Mouse (Mus musculus) layer of hippocampus, adult 9-10 months (tissue): ENCODE data around the gene Sel1l.

Source experiments
- DNase-seq: peaks from one replicate; pipeline ENCODE4 v3.0.0; 2022; ENCODE audit warnings: low spot score

Sel1l gene

DNA sequence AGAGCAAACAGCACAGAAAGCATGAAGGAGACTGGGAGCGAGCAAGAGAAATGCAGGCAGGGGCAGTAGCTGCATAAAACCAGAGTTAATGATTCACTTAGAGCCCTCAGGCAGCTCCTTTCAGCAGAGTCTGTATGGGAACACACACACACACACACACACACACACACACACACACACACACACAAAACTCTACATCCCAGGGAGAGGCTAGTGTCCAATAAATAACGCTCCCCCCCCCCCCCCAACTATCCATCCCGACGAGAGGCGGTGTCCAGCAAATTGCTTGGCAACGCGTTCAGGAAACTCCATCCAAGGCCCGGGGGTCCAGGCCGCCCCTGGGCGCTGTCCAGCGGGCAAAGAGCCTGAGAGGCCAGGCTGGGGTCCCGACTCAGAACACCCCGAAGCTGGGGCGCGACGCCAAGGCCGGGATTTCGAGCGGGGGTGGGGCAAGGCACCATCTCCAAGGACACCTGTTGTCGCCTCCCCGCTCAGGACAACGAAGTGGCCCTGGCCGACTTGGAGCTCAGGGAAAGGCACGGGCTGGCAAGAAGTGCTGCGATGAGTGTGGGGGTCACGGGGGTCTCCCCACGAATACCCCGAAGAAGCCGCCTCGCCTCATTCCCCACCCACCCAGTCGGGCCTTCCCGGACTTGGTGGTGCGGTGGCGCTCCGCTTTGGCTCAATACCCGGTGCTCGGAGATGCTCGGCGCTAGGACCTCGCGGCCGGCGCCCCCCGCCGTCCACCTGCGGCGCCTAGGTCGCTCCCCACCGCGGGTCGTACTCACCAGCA lies 70.5 kb downstream of the Sel1l start:
- DNase-seq, result no peak

DNA sequence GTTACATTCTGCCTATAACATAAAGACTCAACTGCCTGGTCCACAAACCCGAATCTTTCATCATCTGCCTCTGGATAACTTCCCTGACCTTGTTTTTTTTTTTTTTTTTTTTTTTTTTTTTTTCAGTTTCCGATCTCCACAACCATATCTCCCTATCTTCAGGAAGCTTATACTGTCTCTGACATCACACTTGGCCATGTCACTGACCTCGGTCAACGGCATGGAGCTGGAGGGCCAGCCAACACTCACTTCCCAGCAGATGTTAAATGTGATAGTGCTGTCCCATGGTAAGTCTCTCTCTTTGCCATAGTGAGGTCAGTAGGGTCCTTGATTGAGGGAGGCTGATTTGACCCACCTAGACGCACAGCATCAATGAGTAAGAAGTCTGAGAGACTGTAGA lies 72.6 kb downstream of the Sel1l start:
- DNase-seq, result no peak

DNA sequence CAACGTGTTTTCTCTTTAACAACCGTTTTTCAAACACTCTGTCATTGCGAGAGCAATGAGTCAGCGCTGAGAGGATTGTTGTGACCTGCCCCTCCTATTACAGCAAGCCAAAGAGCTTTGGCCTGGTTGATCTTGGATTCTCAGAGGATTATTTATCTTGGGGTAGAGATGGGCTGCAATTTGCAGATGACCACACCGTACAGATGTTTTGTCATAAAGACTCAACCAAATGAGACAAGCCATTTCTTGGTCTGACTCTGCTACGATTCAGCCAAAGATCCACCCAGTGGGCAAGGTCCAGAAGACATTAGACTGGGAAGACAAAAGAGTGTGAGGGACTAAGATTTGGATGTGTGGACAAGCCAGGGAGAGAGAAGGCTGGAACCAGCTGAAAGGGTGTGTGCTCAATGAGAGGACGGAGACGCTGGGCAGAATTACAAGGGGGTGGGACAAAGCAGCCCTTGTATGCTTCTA lies 74.1 kb downstream of the Sel1l start:
- no peak for DNase-seq

DNA sequence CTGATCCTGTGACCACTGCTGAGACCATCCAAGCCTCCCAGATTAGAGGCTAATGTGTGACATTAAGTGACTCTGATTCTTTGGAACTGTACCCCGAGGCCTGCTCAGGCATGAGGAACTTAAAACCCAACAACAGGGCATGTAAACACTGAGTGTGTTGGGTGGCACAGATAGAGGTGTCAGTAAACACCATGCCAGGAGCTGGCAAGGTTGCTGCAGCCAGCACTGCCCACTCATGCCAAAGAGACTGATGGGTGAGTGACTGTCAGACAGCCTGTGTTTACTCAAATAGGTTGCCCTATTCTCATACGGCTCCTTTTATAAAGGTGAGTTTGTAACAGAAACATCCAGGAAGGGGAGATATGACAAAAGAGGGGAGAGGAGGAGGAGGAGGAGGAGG lies 80.1 kb downstream of the Sel1l start:
- no peak for DNase-seq

DNA sequence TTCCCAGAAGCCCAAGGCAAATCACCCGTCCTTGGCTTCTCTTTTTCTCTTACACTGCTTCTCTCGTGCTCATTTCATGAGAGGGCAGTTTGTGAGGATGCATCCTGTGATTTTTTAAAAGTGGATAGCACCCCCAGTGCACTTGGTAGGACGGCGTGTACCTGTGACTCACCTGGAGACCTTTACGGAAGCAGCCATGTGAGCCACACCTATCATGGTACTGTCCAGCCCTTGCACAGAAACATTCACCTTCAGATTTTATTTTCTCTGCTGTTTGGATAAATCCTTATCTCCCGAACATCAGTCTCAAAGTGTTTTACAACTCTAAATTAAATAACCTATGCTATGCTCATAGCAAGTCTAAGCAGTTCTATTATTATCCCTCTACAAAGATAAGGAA lies 80.8 kb downstream of the Sel1l start:
- DNase-seq, result no peak

DNA sequence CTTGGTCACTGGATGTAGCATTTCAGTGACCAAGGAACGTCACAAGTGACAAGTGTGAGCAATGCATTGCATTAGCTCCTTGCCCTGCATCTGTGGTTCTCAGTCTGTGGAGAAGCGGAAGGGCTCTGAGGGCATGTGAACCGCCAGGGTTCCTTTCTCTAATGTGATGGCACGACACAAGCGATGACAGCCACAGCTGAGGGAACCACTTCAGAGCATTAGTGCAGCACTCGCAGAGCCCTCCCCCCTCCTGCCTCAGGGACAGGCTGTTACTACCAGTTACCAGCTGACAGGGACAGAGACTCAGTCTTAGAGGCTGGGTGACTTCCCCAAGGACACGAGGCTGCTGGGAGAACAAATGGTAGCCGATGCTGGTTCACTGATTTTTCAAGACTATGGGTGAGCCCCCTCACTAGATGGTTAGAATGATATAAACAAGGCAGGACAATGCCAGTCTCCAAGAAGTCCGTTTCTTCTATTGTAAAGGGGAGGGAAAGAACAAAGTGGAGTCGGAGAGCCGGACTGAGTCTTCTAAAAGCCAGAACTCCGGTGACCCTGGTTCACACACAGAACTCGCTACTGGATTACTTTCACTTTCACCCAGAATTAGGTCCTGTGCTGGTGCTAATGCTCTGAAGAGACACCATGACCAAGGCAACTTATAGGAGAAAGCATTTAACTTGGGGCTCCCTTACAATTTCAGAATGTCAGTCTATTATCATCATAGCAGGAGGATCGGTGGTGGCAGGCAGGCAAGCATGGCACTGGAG lies 82.4 kb downstream of the Sel1l start:
- no peak for DNase-seq

DNA sequence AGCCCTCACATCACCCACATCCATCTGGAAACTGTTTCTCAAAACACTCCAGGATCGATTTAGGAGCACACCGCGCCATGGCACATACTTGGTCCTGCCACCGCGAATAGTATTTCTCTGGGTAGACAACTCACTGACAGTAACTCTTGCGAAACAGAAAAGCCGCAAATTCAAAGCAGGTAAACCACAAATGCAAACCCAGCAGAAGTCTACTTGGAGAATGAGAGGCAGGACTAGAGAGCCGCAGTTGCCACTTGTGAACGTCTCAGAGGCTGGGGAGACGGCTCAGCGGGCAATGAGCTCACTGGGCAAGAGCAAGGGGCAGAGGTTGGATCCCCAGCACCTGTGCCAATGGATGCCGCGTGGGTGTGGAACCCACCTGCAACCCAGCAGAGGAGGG lies 83.5 kb downstream of the Sel1l start:
- no peak for DNase-seq

DNA sequence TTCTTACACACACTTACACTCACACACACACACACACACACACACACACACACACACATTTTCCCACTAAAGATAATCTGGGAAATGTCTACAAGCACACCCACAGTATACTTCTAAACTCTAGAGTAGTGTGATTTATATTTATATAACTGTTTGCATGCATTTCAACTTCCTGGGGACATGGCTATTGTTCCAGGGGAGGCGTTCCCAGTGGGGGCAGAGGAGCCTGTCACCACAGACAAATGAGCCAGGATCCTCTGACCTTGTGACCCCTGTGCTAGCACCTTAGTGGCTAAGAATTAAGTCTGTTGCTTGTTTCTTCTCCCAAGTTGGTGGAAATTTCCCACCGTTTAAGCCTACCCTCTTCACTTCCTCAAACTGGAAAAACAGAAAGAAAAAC lies 83.9 kb downstream of the Sel1l start:
- DNase-seq, result no peak

DNA sequence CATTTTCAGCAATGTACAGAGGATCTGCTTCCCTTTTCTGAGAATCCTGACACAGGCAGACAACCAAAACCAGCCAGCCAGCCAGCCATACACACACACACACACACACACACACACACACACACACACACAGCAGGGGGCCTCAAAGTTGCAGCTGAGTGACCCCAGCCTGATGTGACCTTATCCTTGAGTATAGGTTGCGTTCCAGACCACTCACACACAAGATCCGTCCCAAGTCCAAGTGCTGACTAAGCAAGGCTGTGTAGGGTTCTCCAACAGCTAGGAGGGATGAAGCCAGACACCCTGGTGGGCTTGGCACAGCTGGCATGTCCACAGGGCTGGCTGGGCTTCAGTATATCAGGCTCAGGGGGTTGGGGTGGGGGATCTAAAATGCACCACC lies 84.5 kb downstream of the Sel1l start:
- DNase-seq, result no peak

DNA sequence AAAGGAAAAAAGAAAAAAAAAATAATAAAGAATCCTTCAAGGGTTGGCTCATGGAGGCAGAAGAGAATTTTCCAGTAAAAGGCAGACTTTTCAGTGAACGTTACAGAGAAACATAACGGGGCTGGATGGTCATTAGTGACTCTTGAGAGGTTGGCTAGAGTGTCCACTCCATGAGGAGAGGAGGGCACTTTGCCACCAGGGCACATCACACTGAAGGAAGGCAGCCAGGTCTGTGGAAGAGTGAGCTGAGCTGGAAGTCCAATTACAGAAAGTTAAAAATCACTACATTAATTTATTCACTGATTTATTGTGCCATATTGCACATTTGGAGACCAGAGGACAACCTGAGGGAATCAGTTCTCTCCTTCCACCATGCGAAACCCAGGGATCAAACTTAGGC lies 89.1 kb downstream of the Sel1l start:
- DNase-seq, result no peak

DNA sequence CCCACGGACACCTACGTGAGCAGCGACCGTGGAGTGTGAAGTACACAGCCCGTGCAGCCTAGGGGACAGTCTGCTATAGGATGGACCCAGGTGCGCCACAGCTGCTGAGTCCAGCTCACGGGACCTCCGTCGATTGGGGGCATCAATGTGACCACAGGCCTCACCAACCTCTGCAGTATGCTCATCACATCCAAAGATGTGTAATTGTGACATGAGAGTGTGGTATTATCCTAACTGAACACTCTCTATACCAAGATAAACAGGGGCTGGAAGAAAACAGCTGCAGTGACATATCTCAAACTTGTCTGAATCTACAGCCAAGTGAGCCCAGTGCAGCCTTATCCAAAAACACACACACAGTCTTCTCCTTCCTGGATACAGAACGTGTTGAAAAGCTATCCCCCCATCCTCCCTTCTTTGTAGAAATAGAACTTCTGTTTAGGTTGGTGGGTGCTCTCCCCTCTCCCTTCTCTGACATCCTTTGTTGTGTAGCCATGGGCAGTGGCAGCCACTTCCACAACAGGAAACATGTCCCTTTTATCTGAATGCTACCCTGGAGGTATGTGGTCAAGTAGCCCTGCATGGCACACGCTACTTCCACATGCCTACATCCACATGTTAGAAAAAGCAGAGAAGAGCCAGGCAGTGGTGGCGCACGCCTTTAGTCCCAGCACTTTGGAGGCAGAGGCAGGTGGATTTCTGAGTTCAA lies 90.9 kb downstream of the Sel1l start:
- DNase-seq, result no peak

DNA sequence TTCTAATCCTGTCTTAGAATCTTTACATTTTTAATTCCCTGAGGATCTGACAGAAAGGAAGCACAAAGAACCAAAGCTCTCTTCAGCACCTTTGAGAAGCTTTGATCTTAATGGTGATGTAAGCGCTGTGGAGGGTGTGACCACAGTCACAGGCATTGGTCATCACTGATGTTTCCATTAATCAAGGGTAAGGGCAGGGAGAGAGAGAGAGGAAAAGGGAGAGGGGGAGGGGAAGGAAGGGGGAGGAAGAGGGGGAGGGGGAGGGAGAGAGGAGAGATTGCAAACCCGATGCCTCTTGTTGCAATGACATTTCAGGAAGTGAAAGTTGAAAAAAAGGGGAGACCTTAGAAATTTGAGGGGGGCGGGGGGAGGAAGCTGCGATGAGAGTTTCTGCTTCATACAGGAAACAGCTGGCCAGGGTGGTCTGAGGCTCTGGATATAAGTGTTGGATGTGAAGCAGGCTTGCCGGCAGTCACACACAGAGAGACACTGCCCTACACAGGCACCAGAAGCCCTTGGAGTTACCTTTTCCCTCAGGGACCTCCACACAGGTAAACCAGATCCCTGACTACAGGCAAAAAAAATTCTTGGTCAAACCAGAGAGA lies 92.3 kb downstream of the Sel1l start:
- no peak for DNase-seq
